Mouse (Mus musculus) kidney, adult 11 months (tissue): ENCODE results near the gene Pin1.
"Not testable (repeated sequence)": the region's sequence is repeated elsewhere in the genome, so short reads cannot be mapped to it uniquely, and the experiment has no call there.

Experiments used
- DNase-seq: peaks from one replicate; pipeline ENCODE4 v3.0.0; 2022

The Pin1 gene

GRCm38 (mm10) chr9:20651602-20652259 is at the start of gene Pin1:
Gene Pin1, plus strand, starts transcription at chr9:20652095.
- peak; percentile 100 for DNase-seq

- no peak for DNase-seq
These were observed 45.6 kb upstream of the Pin1 start for GRCm38 (mm10) chr9:20606269-20606668.

- peak; percentile 86 for DNase-seq
These were observed 44.6 kb upstream of the Pin1 start for GRCm38 (mm10) chr9:20607100-20607974.

GRCm38 (mm10) chr9:20609831-20610464 is 41.9 kb upstream of the Pin1 start:
- no peak for DNase-seq

- no peak for DNase-seq
These were observed 39.9 kb upstream of the Pin1 start for GRCm38 (mm10) chr9:20611976-20612375.

GRCm38 (mm10) chr9:20616685-20617084 is 35.2 kb upstream of the Pin1 start:
- DNase-seq: no peak

- DNase-seq: no peak
These were observed 20.6 kb upstream of the Pin1 start for GRCm38 (mm10) chr9:20631332-20631731.

GRCm38 (mm10) chr9:20635676-20636075 is 16.2 kb upstream of the Pin1 start:
- DNase-seq: not testable (repeated sequence)

- no peak for DNase-seq
These were observed 15.6 kb upstream of the Pin1 start for GRCm38 (mm10) chr9:20636256-20636655.

GRCm38 (mm10) chr9:20636790-20637189 is 15.1 kb upstream of the Pin1 start:
- DNase-seq: no peak

- no peak for DNase-seq
These were observed 13.3 kb upstream of the Pin1 start for GRCm38 (mm10) chr9:20638552-20638951.

GRCm38 (mm10) chr9:20639486-20639885 is 12.4 kb upstream of the Pin1 start:
- no peak for DNase-seq

- DNase-seq: no peak
These were observed 10.4 kb upstream of the Pin1 start for GRCm38 (mm10) chr9:20641501-20641900.

GRCm38 (mm10) chr9:20642101-20642895 is 9.6 kb upstream of the Pin1 start, which contains the start of gene Ubl5:
Gene Ubl5, plus strand, starts transcription at chr9:20642878.
- peak; percentile 84 for DNase-seq

- DNase-seq: peak; percentile 82
These were observed 8.9 kb upstream of the Pin1 start for GRCm38 (mm10) chr9:20642896-20643466.

GRCm38 (mm10) chr9:20643781-20644180 is 8.1 kb upstream of the Pin1 start:
- DNase-seq: no peak

- peak; percentile 72 for DNase-seq
These were observed 7.4 kb upstream of the Pin1 start, which contains the start of gene Fbxl12 for GRCm38 (mm10) chr9:20644360-20645081. Gene Fbxl12, minus strand, starts transcription at chr9:20644767.

- no peak for DNase-seq
These were observed 6.8 kb upstream of the Pin1 start for GRCm38 (mm10) chr9:20645121-20645520.

GRCm38 (mm10) chr9:20652260-20652658 is 364 bp downstream of the Pin1 start:
- DNase-seq: no peak

- no peak for DNase-seq
These were observed 2.0 kb downstream of the Pin1 start for GRCm38 (mm10) chr9:20653859-20654258.

GRCm38 (mm10) chr9:20657546-20657945 is 5.7 kb downstream of the Pin1 start:
- DNase-seq: no peak

GRCm38 (mm10) chr9:20662325-20662724 is 10.4 kb downstream of the Pin1 start:
- DNase-seq: no peak
